Mouse (Mus musculus) megakaryocyte, embryonic 14.5 days (primary cell): Measurements from ENCODE around the gene Gng8. TPM values are rescaled to one million over a fixed set of nuclear protein-coding genes. Genes with fewer than 3 reads are reported as not detected.
A peak's percentile ranks its signal among the peaks of the same experiment; 100 is the strongest.

Experiments used
- H3K27me3 ChIP-seq: replicated peaks from 2 replicates; pipeline ENCODE3; 2012; ENCODE audit warnings: inconsistent platforms
- H3K36me3 ChIP-seq: replicated peaks from 2 replicates; pipeline ENCODE3; 2012; ENCODE audit warnings: low read length, inconsistent platforms, mixed read lengths
- H3K4me1 ChIP-seq: 2 replicates; pipeline ENCODE4 v1.6.1; 2012; ENCODE audit warnings: inconsistent platforms
- H3K4me3 ChIP-seq: replicated peaks from 2 replicates; pipeline ENCODE3; 2012; ENCODE audit warnings: moderate library complexity, mild to moderate bottlenecking, inconsistent platforms
- H3K9me3 ChIP-seq: 2 replicates; pipeline ENCODE4 v1.6.1; 2012; ENCODE audit warnings: inconsistent platforms
- FLI1 ChIP-seq: IDR thresholded peaks from 2 replicates; pipeline ENCODE4 v1.6.1; 2012; ENCODE audit warnings: low read length, inconsistent platforms, mixed read lengths
- GATA1 ChIP-seq: IDR thresholded peaks from 3 replicates; pipeline ENCODE4 v1.6.1; 2012; ENCODE audit warnings: mixed read lengths, low read length, inconsistent platforms, borderline replicate concordance
- polyA plus RNA-seq: library from polyadenylated mRNA; stranded (reverse); fragments of >175 nt; gene quantifications from 2 replicates; pipeline ENCODE4 v1.2.3, GENCODE M21; 2012; ENCODE audit warnings: low replicate concordance; ENCODE audit not compliant: insufficient read depth

Gng8 gene
- polyA plus RNA-seq, 1 experiment, result not detected

DNA sequence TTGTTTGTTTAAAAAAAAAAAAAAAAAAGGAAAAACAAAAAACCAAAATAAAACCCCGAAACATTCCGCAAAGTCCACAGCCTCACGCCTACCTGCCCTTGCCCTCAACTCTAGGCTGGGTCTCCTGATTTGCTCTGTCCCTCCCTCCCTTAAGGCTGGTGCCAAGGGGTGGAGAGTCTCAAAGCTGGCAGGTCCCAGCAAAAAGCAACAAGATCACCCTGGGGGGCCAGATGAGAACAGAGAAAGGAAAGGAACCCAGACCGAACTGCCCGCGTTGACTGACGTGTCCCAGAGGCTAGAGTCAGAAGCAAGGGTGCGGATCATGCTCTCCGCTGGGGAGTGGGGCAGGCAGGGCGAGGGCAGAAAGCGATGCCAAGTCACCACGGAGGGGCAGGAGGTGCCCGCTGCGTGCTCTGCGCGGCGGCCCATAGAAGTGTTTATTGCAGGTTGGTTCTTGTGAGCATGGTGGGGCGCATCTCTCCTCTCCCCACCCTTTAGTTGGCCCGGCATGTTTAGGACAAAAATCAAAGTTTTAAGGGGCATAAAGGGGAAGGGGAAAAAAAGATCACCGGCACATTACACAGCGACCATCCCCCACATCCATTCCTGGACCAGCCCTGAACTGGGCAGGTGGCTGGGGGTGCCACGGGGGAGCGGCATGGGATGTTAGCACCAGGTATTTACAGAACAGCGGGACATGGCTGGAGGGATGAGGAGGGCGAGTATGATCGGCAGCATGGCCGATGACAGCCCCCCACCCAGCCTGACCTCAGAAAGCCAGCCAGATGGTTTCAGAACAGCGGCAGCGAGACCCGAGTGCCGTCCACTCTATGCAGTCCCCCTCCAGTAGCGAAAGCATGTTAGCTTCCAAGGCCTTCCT, 24.1 kb downstream of the Gng8 start:
- Histone ChIP-seq H3K36me3 (peaks cover 97% of the 10 kb centered on the region), H3K27me3 (no peaks in the 10 kb centered on the region), H3K4me1 (peaks cover 88% of the 10 kb centered on the region), H3K4me3 (no peak overlapping the region), H3K9me3 (no peaks in the 10 kb centered on the region)
- no peak for TF ChIP-seq FLI1
- no peak for TF ChIP-seq GATA1

DNA sequence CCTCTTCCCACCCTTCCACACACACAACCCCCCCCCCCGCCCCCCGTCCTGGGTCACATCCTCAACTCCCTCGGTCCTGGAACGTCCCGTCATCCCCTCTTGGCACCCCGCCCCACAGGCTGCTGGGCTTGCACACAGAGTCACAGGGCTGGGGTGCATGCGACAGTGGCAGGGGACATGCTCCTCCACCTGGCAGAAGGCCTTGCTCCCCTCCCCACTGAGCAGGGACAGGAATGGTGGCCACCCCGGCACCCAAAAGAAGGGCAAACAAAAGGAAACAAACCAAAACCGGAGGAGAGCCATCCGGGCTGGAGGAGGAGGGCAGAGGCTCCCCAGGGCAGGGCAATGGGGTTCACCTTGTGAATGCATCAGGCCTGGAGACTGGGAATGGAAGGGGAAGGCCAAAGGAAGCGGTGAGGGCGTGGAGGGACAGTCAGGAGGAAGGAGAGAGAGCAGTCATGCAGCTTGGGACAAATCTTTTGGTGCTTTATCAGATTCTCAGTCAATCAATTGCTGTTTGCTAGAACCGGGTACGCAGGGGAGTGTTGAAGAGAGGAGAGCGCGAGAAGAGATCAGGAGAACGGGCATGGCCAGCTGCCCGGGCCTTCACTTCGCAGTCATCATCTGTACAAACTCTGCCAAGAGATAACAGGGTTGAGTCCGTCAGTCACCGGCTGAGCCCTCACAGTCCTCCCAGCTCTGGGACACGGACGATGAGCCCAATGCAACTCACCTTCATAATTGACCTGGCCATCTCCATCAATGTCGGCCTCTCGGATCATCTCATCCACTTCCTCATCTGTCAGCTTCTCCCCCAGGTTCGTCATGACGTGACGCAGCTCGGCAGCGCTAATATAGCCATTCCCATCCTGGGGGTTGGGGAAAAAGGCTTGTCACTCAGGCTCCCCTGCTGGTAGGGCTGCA, 25.0 kb downstream of the Gng8 start:
- Histone ChIP-seq H3K36me3 (peaks cover 97% of the 10 kb centered on the region), H3K4me3 (no peak overlapping the region), H3K9me3 (no peaks in the 10 kb centered on the region), H3K27me3 (no peaks in the 10 kb centered on the region), H3K4me1 (peaks cover 88% of the 10 kb centered on the region)
- no peak for TF ChIP-seq GATA1
- TF ChIP-seq FLI1, result no peak

DNA sequence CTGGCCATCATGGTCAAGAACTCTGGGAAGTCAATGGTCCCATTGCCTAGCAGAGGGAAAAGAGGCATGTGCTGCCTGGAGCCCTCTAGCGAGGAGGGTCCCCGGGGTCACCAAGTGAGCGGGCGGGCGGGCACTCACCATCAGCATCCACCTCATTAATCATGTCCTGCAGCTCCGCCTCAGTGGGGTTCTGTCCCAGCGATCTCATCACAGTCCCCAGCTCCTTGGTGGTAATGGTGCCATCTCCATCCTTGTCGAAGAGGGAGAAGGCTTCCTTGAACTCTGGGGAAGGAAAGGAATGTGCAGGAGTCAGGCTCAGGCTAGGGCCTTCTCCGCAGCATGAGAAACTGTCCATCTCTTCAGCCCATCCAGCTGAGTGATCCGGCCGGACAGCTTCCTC, 25.9 kb downstream of the Gng8 start:
- peaks cover 88% of the 10 kb centered on the region for H3K4me1 ChIP-seq
- no peak overlapping the region for H3K4me3 ChIP-seq
- TF ChIP-seq FLI1 (no peak), GATA1 (no peak)
- H3K9me3 ChIP-seq, result no peaks in the 10 kb centered on the region
- no peaks in the 10 kb centered on the region for H3K27me3 ChIP-seq
- peaks cover 98% of the 10 kb centered on the region for H3K36me3 ChIP-seq

DNA sequence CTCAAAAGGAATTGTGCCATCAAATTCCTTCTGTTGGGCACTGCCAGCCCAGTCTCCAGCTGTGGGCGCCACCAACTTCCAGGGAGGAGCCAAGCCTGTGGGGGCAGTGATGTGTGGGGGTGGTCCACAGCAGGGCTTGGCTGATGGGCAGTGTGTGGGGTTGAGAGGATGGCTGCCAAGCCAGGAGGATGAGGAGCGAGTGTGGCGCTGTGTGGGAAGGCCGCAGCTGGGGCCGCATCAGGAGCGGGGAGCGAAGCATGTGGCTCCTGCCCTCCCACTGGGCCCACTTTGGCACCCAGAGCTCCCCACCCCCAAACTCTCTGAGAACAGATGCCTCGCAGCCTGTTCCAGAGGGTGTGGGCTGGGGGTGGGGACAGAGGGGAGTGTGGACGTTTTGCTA, 26.4 kb downstream of the Gng8 start:
- no peaks in the 10 kb centered on the region for H3K9me3 ChIP-seq
- H3K36me3 ChIP-seq, result peaks cover 94% of the 10 kb centered on the region
- H3K4me1 ChIP-seq, result peaks cover 86% of the 10 kb centered on the region
- TF ChIP-seq GATA1 (no peak), FLI1 (no peak)
- no peaks in the 10 kb centered on the region for H3K27me3 ChIP-seq
- H3K4me3 ChIP-seq, result no peak overlapping the region

DNA sequence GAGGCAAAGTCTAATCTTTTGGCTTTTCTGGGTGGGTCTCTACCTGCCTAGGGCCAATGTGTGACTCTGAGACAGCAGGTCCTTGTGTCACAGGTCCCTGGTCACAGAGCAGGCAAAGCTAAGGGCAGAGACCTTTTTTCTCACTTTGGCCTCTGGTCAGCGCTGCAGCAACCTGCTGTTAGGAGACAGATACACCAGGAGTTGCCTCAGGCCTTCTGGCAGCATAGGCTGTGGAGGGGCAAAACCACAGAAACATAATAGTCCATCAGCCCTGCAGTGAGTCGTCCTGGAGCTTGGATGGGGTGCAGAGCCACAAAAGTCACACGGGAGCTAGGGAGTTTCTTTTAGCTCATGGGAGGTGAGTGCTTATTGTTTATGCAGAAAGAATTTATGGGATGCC, 27.1 kb downstream of the Gng8 start:
- H3K27me3 ChIP-seq, result no peaks in the 10 kb centered on the region

DNA sequence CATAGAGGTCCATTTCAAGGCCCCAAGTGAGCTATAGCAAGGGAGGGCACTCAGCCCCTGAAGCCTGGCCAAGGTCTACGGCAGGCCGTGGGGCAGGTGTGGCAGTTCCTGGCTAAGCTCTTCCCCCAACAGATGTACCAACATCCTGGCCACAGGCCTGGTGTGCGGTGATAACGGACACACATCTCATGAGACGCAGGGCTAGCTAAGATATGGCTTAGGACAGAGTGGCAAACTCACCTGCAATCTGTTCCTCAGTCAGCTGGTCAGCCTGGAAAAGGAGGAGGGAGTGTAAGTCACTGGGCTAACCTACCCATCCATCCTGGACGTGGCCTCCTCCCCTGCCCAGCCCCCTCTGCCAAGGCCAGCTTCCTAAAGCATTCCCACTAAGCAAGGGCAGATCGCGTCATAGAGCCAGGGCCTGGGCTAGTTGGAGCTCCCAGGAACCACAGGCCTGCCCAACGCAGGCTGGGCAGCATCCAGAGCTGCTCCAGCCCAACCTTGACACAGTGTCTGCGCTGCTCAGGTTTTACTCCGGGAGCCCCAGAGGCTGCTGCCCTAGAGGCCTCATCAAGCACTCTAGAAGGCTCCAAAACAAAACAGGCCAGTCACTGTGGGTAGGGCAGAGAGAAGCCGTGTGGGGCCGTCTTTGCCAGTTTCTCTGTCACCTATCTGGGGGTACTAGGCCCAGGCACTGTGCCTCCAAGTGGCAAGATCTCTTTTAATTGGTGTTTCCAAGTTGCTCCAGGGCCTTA, 28.0 kb downstream of the Gng8 start:
- Histone ChIP-seq H3K4me3 (peak overlapping the region; percentile 43), H3K4me1 (peaks cover 71% of the 10 kb centered on the region), H3K9me3 (no peaks in the 10 kb centered on the region), H3K36me3 (peaks cover 79% of the 10 kb centered on the region), H3K27me3 (no peaks in the 10 kb centered on the region)
- TF ChIP-seq GATA1 (no peak), FLI1 (no peak)

More for the DNA sequence above, 27.1 kb downstream of the Gng8 start:
- TF ChIP-seq GATA1 (no peak), FLI1 (no peak)
- Histone ChIP-seq H3K9me3 (no peaks in the 10 kb centered on the region), H3K4me1 (peaks cover 80% of the 10 kb centered on the region), H3K4me3 (no peak overlapping the region), H3K36me3 (peaks cover 88% of the 10 kb centered on the region)

DNA sequence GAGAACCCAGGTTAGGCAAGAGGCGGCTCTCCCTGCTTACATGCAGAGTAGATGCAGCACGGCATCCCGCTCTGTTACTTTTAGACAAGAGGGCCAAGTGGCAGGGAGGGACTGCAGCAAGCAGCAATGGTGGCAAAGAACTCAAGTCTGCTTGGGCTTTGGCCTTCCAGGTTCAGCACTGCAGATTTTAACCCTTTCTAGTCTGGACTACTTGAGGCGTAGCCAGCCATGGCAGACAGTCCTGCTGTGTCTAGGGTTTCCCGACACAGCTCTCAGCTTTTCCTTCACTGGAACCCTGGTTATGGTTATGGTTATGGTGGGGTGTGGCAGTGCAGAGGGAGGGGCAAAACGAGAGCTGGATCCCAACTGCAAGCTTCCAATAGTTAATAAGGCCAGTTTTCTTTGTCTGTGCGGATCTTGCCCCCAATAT, 28.6 kb downstream of the Gng8 start:
- no peak for TF ChIP-seq GATA1
- no peak for TF ChIP-seq FLI1
- H3K27me3 ChIP-seq, result no peaks in the 10 kb centered on the region
- no peaks in the 10 kb centered on the region for H3K9me3 ChIP-seq
- peaks cover 73% of the 10 kb centered on the region for H3K36me3 ChIP-seq
- peak overlapping the region; percentile 40 for H3K4me3 ChIP-seq
- peaks cover 70% of the 10 kb centered on the region for H3K4me1 ChIP-seq

DNA sequence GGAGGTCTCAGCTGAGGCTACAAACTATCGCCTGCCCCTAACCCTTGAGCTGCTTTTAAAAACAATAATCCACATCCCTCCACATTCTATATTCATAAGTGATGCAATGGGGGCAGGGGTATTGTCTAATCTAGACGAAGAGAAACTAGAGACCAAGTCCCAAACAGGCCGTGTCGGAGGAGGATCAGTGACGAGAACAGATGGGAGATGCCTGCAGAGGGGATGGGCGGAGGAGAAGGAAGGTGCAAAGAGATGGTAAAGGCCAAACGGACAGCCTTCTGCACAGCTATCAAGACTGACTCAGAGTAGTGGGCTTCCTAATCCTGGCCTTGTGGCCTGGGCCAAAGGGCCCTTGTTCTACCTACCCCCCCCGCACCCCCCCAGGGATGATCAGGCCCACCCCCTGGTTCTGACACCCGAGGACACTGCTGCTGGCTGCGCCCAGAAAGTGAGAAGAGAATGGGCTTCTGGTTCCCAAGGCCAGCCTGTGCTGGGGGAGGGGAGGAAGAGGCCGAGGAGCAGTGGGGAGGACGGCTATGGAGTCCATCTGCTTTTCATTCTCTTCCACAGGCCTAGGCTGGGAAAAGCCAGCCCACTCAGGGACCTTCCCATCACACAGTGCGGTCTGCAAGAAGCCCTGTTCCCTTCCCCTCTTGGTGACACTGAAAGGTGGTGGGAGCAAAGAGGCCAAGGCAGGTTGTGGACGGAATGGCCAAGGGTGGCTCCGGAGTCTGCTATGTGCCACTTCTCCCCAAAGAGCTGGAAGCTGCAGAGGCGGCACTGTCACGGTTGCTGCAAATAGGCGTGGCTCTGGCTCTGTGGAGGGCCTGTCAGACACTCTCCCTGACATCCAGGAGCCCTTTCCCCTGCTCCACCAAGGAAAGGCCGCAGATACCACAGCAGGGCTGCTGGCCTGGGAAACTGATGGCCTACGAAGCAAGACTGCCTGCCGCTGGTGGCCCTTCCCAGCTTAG, 29.5 kb downstream of the Gng8 start:
- Histone ChIP-seq H3K9me3 (no peaks in the 10 kb centered on the region), H3K4me1 (peaks cover 68% of the 10 kb centered on the region), H3K4me3 (peak overlapping the region; percentile 96), H3K36me3 (peaks cover 63% of the 10 kb centered on the region), H3K27me3 (no peaks in the 10 kb centered on the region)
- no peak for TF ChIP-seq GATA1
- no peak for TF ChIP-seq FLI1
